Mouse (Mus musculus) testis, adult 2 months (tissue): ENCODE measurements around the gene Gm28845.

ENCODE experiments used
- CTCF ChIP-seq: fragments of 200-500 bp; IDR thresholded peaks from 2 replicates; pipeline ENCODE4 v1.5.1; 2012; ENCODE audit warnings: low read depth, mild to moderate bottlenecking, inconsistent platforms, low read length, moderate library complexity; ENCODE audit not compliant: control insufficient read depth, insufficient read depth, insufficient replicate concordance
- POLR2A ChIP-seq: fragments of 200-500 bp; IDR thresholded peaks from 2 replicates; pipeline ENCODE4 v1.6.1; 2012; ENCODE audit warnings: low read depth, mild to moderate bottlenecking, inconsistent platforms, low read length, moderate library complexity; ENCODE audit not compliant: control insufficient read depth

DNA sequence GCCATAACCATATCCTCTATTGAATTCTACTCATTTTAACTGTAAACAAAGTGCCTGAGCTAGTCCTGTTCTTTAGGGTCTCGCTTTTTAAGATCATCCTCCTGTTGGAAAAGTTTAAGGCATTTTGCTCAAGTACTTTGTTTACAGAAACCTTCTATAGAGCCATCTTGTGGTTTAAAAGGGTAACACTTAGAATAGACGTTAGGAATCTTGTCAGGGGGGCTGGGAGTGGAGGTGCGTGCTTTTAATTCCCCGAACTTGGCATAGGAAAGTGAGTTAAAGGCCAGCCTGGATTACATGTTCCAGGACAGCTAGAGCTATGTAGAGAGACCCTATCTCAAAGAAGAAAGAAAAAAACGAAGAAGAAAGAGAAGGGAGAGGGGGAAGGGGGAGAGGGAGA is 43.8 kb downstream of the Gm28845 start:
- TF ChIP-seq CTCF (no peak), POLR2A (no peak)
